Mouse (Mus musculus): ENCODE data around the gene Zfp692. TPM values are rescaled to one million over a fixed set of nuclear protein-coding genes. Genes with fewer than 3 reads are reported as not detected.
"Not testable (repeated sequence)": the region's sequence is repeated elsewhere in the genome, so short reads cannot be mapped to it uniquely, and the experiment has no call there.

The Zfp692 gene
- polyA plus RNA-seq, 1 experiment = 49.7 TPM

GRCm38 (mm10) chr11:58303594-58303993 is 3.3 kb upstream of the Zfp692 start:
- Histone ChIP-seq H3K4me1 (replicated peaks; ENCODE audit: control insufficient read depth, insufficient read depth, low read length) (peaks cover 20% of the 10 kb centered on the region), H3K4me3 (ENCODE audit: control insufficient read depth, insufficient read depth, low read length) (no peak overlapping the region), H3K36me3 (ENCODE audit: control insufficient read depth, insufficient read depth, low read length) (no peaks in the 10 kb centered on the region), H3K27ac (ENCODE audit: control insufficient read depth, insufficient read depth, low read length) (no peak overlapping the region), H3K27me3 (ENCODE audit: control insufficient read depth, insufficient read depth, low read length) (no peaks in the 10 kb centered on the region)
- 46% methylated on average over 7 of the region's 7 CpGs for WGBS
- TF ChIP-seq CTCF (IDR thresholded peaks at IDR 0.05; ENCODE audit: borderline replicate concordance, control insufficient read depth, extremely low read depth, insufficient read depth, low read length, poor library complexity) (no peak), POLR2A (IDR thresholded peaks at IDR 0.05; ENCODE audit: control insufficient read depth, extremely low read depth, insufficient read depth, low read length, poor library complexity) (no peak)
- DNase-seq = no peak

- not testable (repeated sequence) for H3K4me3 ChIP-seq (ENCODE audit: control insufficient read depth, insufficient read depth, low read length)
- 94% methylated on average over 8 of the region's 8 CpGs for WGBS
- H3K4me1 ChIP-seq (replicated peaks; ENCODE audit: control insufficient read depth, insufficient read depth, low read length) = peaks cover 20% of the 10 kb centered on the region
Observed at GRCm38 (mm10) chr11:58305299-58305698, 1.6 kb upstream of the Zfp692 start.

GRCm38 (mm10) chr11:58307411-58308080 is 677 bp downstream of the Zfp692 start:
- WGBS = 2% methylated on average over 42 of the region's 42 CpGs
- peak; percentile 57 for DNase-seq
- Histone ChIP-seq H3K27me3 (ENCODE audit: control insufficient read depth, insufficient read depth, low read length) (no peaks in the 10 kb centered on the region), H3K4me3 (ENCODE audit: control insufficient read depth, insufficient read depth, low read length) (peak overlapping the region; percentile 73), H3K36me3 (ENCODE audit: control insufficient read depth, insufficient read depth, low read length) (no peaks in the 10 kb centered on the region), H3K4me1 (replicated peaks; ENCODE audit: control insufficient read depth, insufficient read depth, low read length) (peaks cover 16% of the 10 kb centered on the region), H3K27ac (ENCODE audit: control insufficient read depth, insufficient read depth, low read length) (no peak overlapping the region)
- TF ChIP-seq CTCF (IDR thresholded peaks at IDR 0.05; ENCODE audit: borderline replicate concordance, control insufficient read depth, extremely low read depth, insufficient read depth, low read length, poor library complexity) (peak; percentile 49; the same call in 1 of the 2 replicates), POLR2A (IDR thresholded peaks at IDR 0.05; ENCODE audit: control insufficient read depth, extremely low read depth, insufficient read depth, low read length, poor library complexity) (no peak)

More at GRCm38 (mm10) chr11:58305299-58305698, 1.6 kb upstream of the Zfp692 start:
- not testable (repeated sequence) for H3K36me3 ChIP-seq (ENCODE audit: control insufficient read depth, insufficient read depth, low read length); H3K27me3 ChIP-seq (ENCODE audit: control insufficient read depth, insufficient read depth, low read length); DNase-seq; H3K27ac ChIP-seq (ENCODE audit: control insufficient read depth, insufficient read depth, low read length)

- WGBS = 98% methylated on average over 9 of the region's 9 CpGs
- Histone ChIP-seq H3K4me1 (replicated peaks; ENCODE audit: control insufficient read depth, insufficient read depth, low read length) (peaks cover 14% of the 10 kb centered on the region), H3K4me3 (ENCODE audit: control insufficient read depth, insufficient read depth, low read length) (no peak overlapping the region), H3K27ac (ENCODE audit: control insufficient read depth, insufficient read depth, low read length) (no peak overlapping the region), H3K36me3 (ENCODE audit: control insufficient read depth, insufficient read depth, low read length) (no peaks in the 10 kb centered on the region), H3K27me3 (ENCODE audit: control insufficient read depth, insufficient read depth, low read length) (no peaks in the 10 kb centered on the region)
- no peak for DNase-seq
- TF ChIP-seq POLR2A (IDR thresholded peaks at IDR 0.05; ENCODE audit: control insufficient read depth, extremely low read depth, insufficient read depth, low read length, poor library complexity) = no peak
- TF ChIP-seq CTCF (IDR thresholded peaks at IDR 0.05; ENCODE audit: borderline replicate concordance, control insufficient read depth, extremely low read depth, insufficient read depth, low read length, poor library complexity) = no peak
Observed at GRCm38 (mm10) chr11:58308661-58309060, 1.8 kb downstream of the Zfp692 start.

GRCm38 (mm10) chr11:58314069-58314468 is 7.2 kb downstream of the Zfp692 start:
- no peak for DNase-seq
- 96% methylated on average over 6 of the region's 6 CpGs for WGBS
- no peak overlapping the region for H3K27ac ChIP-seq (ENCODE audit: control insufficient read depth, insufficient read depth, low read length)
- H3K4me1 ChIP-seq (replicated peaks; ENCODE audit: control insufficient read depth, insufficient read depth, low read length) = no peaks in the 10 kb centered on the region
- no peaks in the 10 kb centered on the region for H3K27me3 ChIP-seq (ENCODE audit: control insufficient read depth, insufficient read depth, low read length)
- TF ChIP-seq CTCF (IDR thresholded peaks at IDR 0.05; ENCODE audit: borderline replicate concordance, control insufficient read depth, extremely low read depth, insufficient read depth, low read length, poor library complexity) (no peak), POLR2A (IDR thresholded peaks at IDR 0.05; ENCODE audit: control insufficient read depth, extremely low read depth, insufficient read depth, low read length, poor library complexity) (no peak)
- no peak overlapping the region for H3K4me3 ChIP-seq (ENCODE audit: control insufficient read depth, insufficient read depth, low read length)
- peaks cover 13% of the 10 kb centered on the region for H3K36me3 ChIP-seq (ENCODE audit: control insufficient read depth, insufficient read depth, low read length)

GRCm38 (mm10) chr11:58315536-58316168 is 8.8 kb downstream of the Zfp692 start:
- Histone ChIP-seq H3K4me3 (ENCODE audit: control insufficient read depth, insufficient read depth, low read length) (no peak overlapping the region), H3K27ac (ENCODE audit: control insufficient read depth, insufficient read depth, low read length) (no peak overlapping the region), H3K27me3 (ENCODE audit: control insufficient read depth, insufficient read depth, low read length) (no peaks in the 10 kb centered on the region), H3K4me1 (replicated peaks; ENCODE audit: control insufficient read depth, insufficient read depth, low read length) (no peaks in the 10 kb centered on the region), H3K36me3 (ENCODE audit: control insufficient read depth, insufficient read depth, low read length) (peaks cover 16% of the 10 kb centered on the region)
- WGBS = 97% methylated on average over 5 of the region's 5 CpGs
- DNase-seq = no peak
- TF ChIP-seq CTCF (IDR thresholded peaks at IDR 0.05; ENCODE audit: borderline replicate concordance, control insufficient read depth, extremely low read depth, insufficient read depth, low read length, poor library complexity) (no peak), POLR2A (IDR thresholded peaks at IDR 0.05; ENCODE audit: control insufficient read depth, extremely low read depth, insufficient read depth, low read length, poor library complexity) (no peak)
